Mouse (Mus musculus) liver, embryonic 14.5 days (tissue): ENCODE results near the gene Kcnh7. TPM values are rescaled to one million over a fixed set of nuclear protein-coding genes. Genes with fewer than 3 reads are reported as not detected.

Experiments
- ATAC-seq: fragments of 200-750 bp; cut with Nextera tagmentation; 2 replicates; pipeline ENCODE4 v1.8.0; 2017; ENCODE audit warnings: moderate number of reproducible peaks, mild to moderate bottlenecking, moderate library complexity; ENCODE audit not compliant: insufficient read depth
- DNase-seq, 3 experiments: peaks; one replicate each; pipeline ENCODE4 v3.0.0-alpha.2; 2012 to 2013; ENCODE audit warnings: low read depth in 3 of 3, low spot score in 3 of 3
- H3K27ac ChIP-seq: fragments of 300-500 bp; sonication (generic); 2 replicates; pipeline ENCODE4 v1.5.1; 2014; ENCODE audit warnings: moderate library complexity, mild to moderate bottlenecking, control low read depth, inconsistent platforms
- H3K27me3 ChIP-seq: fragments of 300-500 bp; sonication (generic); 2 replicates; pipeline ENCODE4 v1.6.1; 2014; ENCODE audit warnings: mild to moderate bottlenecking, low read length, moderate library complexity; ENCODE audit not compliant: control insufficient read depth, insufficient read depth
- H3K36me3 ChIP-seq: fragments of 300-500 bp; sonication (generic); replicated peaks from 2 replicates; pipeline ENCODE4 v1.6.1; 2014; ENCODE audit warnings: low read depth; ENCODE audit not compliant: control insufficient read depth, insufficient read depth
- H3K4me1 ChIP-seq, 2 experiments: fragments of 200-500 bp in 1 of 2; fragments of 300-500 bp in 1 of 2; sonication (generic) in 1 of 2; replicated peaks; 2 replicates each; pipeline ENCODE4 v1.6.1; 2012 to 2014; ENCODE audit warnings: antibody characterized with exemption in 1 of 2, inconsistent platforms in 1 of 2, low read length in 1 of 2; ENCODE audit not compliant: control insufficient read depth in 2 of 2, insufficient read depth in 2 of 2
- H3K4me2 ChIP-seq: fragments of 300-500 bp; sonication (generic); 2 replicates; pipeline ENCODE4 v1.6.1; 2014; ENCODE audit warnings: low read depth, mild to moderate bottlenecking, control low read depth, moderate library complexity
- H3K4me3 ChIP-seq, 2 experiments: fragments of 200-500 bp in 1 of 2; fragments of 300-500 bp in 1 of 2; sonication (generic) in 1 of 2; 2 replicates each; pipeline ENCODE4 v1.5.1; 2012 to 2014; ENCODE audit warnings: low read depth in 2 of 2, low read length in 2 of 2, mild to moderate bottlenecking in 2 of 2, control low read depth in 1 of 2, inconsistent platforms in 1 of 2, moderate library complexity in 1 of 2; ENCODE audit not compliant: insufficient read depth in 1 of 2
- H3K9ac ChIP-seq: fragments of 300-500 bp; sonication (generic); replicated peaks from 2 replicates; pipeline ENCODE4 v1.6.1; 2014; ENCODE audit warnings: mild to moderate bottlenecking, control low read depth, moderate library complexity
- H3K9me3 ChIP-seq: fragments of 300-500 bp; sonication (generic); 2 replicates; pipeline ENCODE4 v1.6.1; 2016; ENCODE audit warnings: low read length, mixed read lengths; ENCODE audit not compliant: control insufficient read depth
- CTCF ChIP-seq: IDR thresholded peaks from 2 replicates; pipeline ENCODE4 v1.5.1; 2016; ENCODE audit warnings: antibody characterized with exemption, low read depth, control low read depth
- EP300 ChIP-seq: IDR thresholded peaks from 2 replicates; pipeline ENCODE4 v1.6.1; 2016; ENCODE audit warnings: antibody characterized with exemption, low read depth
- WGBS: fragments of 180-500 bp; shearing (Covaris S2); extraction: QIAGEN DNeasy Blood & Tissue Kit; methylation state at CpG from one replicate; pipeline ENCODE4 v1.1.7; 2014; ENCODE audit not compliant: insufficient replicate concordance; 5-methylcytosine and 5-hydroxymethylcytosine counted together
- polyA plus RNA-seq, 2 experiments: library from polyadenylated mRNA; depleted of rRNA in 1 of 2; stranded (reverse) in 1 of 2; unstranded in 1 of 2; fragments of >200 nt; fragmentation: Nextera tagmentation in 1 of 2; extraction: Ambion mirVana in 1 of 2; gene quantifications; 2 replicates each; pipeline versions ENCODE4 v1.2.1 to v1.2.3; 2012 to 2014

Kcnh7 gene
- polyA plus RNA-seq, 2 experiments = 0.01 to 0.03 TPM

GRCm38 (mm10) chr2:62902363-62903353, 281.4 kb downstream of the Kcnh7 start:
- TF ChIP-seq CTCF = no peak
- TF ChIP-seq EP300 = no peak
- Histone ChIP-seq H3K4me1 (no peaks in the 10 kb centered on the region), H3K9me3 (no peaks in the 10 kb centered on the region), H3K4me2 (no peak overlapping the region), H3K9ac (no peak overlapping the region), H3K36me3 (no peaks in the 10 kb centered on the region), H3K27ac (no peak overlapping the region), H3K27me3 (no peaks in the 10 kb centered on the region), H3K4me3 (no peak overlapping the region)
- no peak for DNase-seq
- WGBS = 33% methylated on average over 1 of the region's 1 CpGs
- no peak for ATAC-seq

GRCm38 (mm10) chr2:62878763-62879162, 305.3 kb downstream of the Kcnh7 start:
- Histone ChIP-seq H3K4me1 (no peaks in the 10 kb centered on the region), H3K36me3 (no peaks in the 10 kb centered on the region), H3K4me3 (no peak overlapping the region), H3K9me3 (no peaks in the 10 kb centered on the region), H3K27me3 (no peaks in the 10 kb centered on the region), H3K9ac (no peak overlapping the region), H3K27ac (no peak overlapping the region), H3K4me2 (no peak overlapping the region)
- ATAC-seq (no peak), DNase-seq (no peak)
- TF ChIP-seq CTCF (no peak), EP300 (no peak)
- 57% methylated on average over 4 of the region's 4 CpGs for WGBS

- H3K27me3 ChIP-seq = no peaks in the 10 kb centered on the region
- no peaks in the 10 kb centered on the region for H3K9me3 ChIP-seq
- H3K36me3 ChIP-seq = no peaks in the 10 kb centered on the region
- H3K27ac ChIP-seq = no peak overlapping the region
- WGBS = 76% methylated on average over 3 of the region's 3 CpGs
- DNase-seq (no peak), ATAC-seq (no peak)
- no peak overlapping the region for H3K4me3 ChIP-seq
- no peaks in the 10 kb centered on the region for H3K4me1 ChIP-seq
- H3K9ac ChIP-seq = no peak overlapping the region
- no peak overlapping the region for H3K4me2 ChIP-seq
- TF ChIP-seq EP300 (no peak), CTCF (no peak)
Measured at GRCm38 (mm10) chr2:62855391-62855790, 328.7 kb downstream of the Kcnh7 start.

- TF ChIP-seq EP300 (no peak), CTCF (no peak)
Measured at GRCm38 (mm10) chr2:62842630-62843029, 341.5 kb downstream of the Kcnh7 start.

GRCm38 (mm10) chr2:62834261-62834660, 349.8 kb downstream of the Kcnh7 start:
- Histone ChIP-seq H3K9ac (no peak overlapping the region), H3K4me1 (no peaks in the 10 kb centered on the region), H3K27ac (no peak overlapping the region), H3K27me3 (no peaks in the 10 kb centered on the region), H3K4me2 (no peak overlapping the region), H3K9me3 (no peaks in the 10 kb centered on the region), H3K4me3 (no peak overlapping the region), H3K36me3 (no peaks in the 10 kb centered on the region)
- ATAC-seq (no peak), DNase-seq (no peak)
- no peak for TF ChIP-seq CTCF
- no peak for TF ChIP-seq EP300
- WGBS = 34% methylated on average over 1 of the region's 1 CpGs

More at GRCm38 (mm10) chr2:62842630-62843029, 341.5 kb downstream of the Kcnh7 start:
- Histone ChIP-seq H3K4me3 (no peak overlapping the region), H3K4me1 (no peaks in the 10 kb centered on the region), H3K27ac (no peak overlapping the region), H3K36me3 (no peaks in the 10 kb centered on the region), H3K9me3 (no peaks in the 10 kb centered on the region), H3K27me3 (no peaks in the 10 kb centered on the region), H3K4me2 (no peak overlapping the region), H3K9ac (no peak overlapping the region)
- no peak for DNase-seq
- WGBS = 74% methylated on average over 1 of the region's 1 CpGs
- no peak for ATAC-seq
